Mouse (Mus musculus) embryonic facial prominence, embryonic 15.5 days (tissue): ENCODE measurements around the gene Adck1. TPM values are rescaled to one million over a fixed set of nuclear protein-coding genes. Genes with fewer than 3 reads are reported as not detected.
"Not testable (repeated sequence)": the region's sequence is repeated elsewhere in the genome, so short reads cannot be mapped to it uniquely, and the experiment has no call there.

Experiments used
- ATAC-seq: fragments of 200-750 bp; cut with Nextera tagmentation; 2 replicates; pipeline ENCODE4 v1.8.0; 2017; ENCODE audit warnings: low read depth, moderate TSS enrichment; ENCODE audit not compliant: insufficient number of reproducible peaks, low FRiP score, low TSS enrichment
- H3K27ac ChIP-seq: fragments of 300-500 bp; sonication (generic); replicated peaks from 2 replicates; pipeline ENCODE4 v1.5.1; 2015; ENCODE audit warnings: mild to moderate bottlenecking, inconsistent platforms
- H3K27me3 ChIP-seq: fragments of 300-500 bp; sonication (generic); 2 replicates; pipeline ENCODE4 v1.6.1; 2015; ENCODE audit warnings: inconsistent platforms
- H3K36me3 ChIP-seq: fragments of 300-500 bp; sonication (generic); 2 replicates; pipeline ENCODE4 v1.6.1; 2015; ENCODE audit warnings: mild to moderate bottlenecking, inconsistent platforms
- H3K4me1 ChIP-seq: fragments of 300-500 bp; sonication (generic); 2 replicates; pipeline ENCODE4 v1.6.1; 2015; ENCODE audit warnings: inconsistent platforms
- H3K4me2 ChIP-seq: fragments of 300-500 bp; sonication (generic); replicated peaks from 2 replicates; pipeline ENCODE4 v1.6.1; 2015; ENCODE audit warnings: mild to moderate bottlenecking, inconsistent platforms
- H3K4me3 ChIP-seq: fragments of 300-500 bp; sonication (generic); replicated peaks from 2 replicates; pipeline ENCODE4 v1.5.1; 2015; ENCODE audit warnings: mild to moderate bottlenecking, inconsistent platforms
- H3K9ac ChIP-seq: fragments of 300-500 bp; sonication (generic); 2 replicates; pipeline ENCODE4 v1.6.1; 2015; ENCODE audit warnings: inconsistent platforms
- H3K9me3 ChIP-seq: fragments of 300-500 bp; sonication (generic); replicated peaks from 2 replicates; pipeline ENCODE4 v1.6.1; 2016; ENCODE audit warnings: inconsistent platforms
- whole genome bisulfite sequencing: fragments of 180-500 bp; shearing (Covaris S2); methylation state at CpG from one replicate; pipeline ENCODE4 v1.1.7; 2015; 5-methylcytosine and 5-hydroxymethylcytosine counted together
- polyA plus RNA-seq: library from polyadenylated mRNA; unstranded; fragments of >200 nt; fragmentation: Nextera tagmentation; extraction: Ambion mirVana; gene quantifications from 2 replicates; pipeline ENCODE4 v1.2.1, GENCODE M21; 2015

Gene Adck1
- polyA plus RNA-seq = 19.1 and 20.0 TPM in 2 replicates

GRCm38 (mm10) chr12:88360441-88361119 lies at the start of gene Adck1:
Gene Adck1, plus strand, starts transcription at chr12:88360554.
- H3K27ac ChIP-seq = peak within 1 kb of the TSS; percentile 70
- under 1% methylated on average over 38 of the region's 38 CpGs for WGBS
- 0 out of 2 replicates have a peak, but pooled peaks cover 3% of the 10 kb centered on the region for H3K4me1 ChIP-seq
- no peaks in the 10 kb centered on the region for H3K36me3 ChIP-seq
- peak within 1 kb of the TSS; percentile 64 for H3K9ac ChIP-seq
- peak within 1 kb of the TSS; percentile 79 for H3K4me2 ChIP-seq
- H3K9me3 ChIP-seq = no peaks in the 10 kb centered on the region
- ATAC-seq = peak; percentile 88
- H3K27me3 ChIP-seq = no peaks in the 10 kb centered on the region
- peak within 1 kb of the TSS; percentile 85 for H3K4me3 ChIP-seq

DNA sequence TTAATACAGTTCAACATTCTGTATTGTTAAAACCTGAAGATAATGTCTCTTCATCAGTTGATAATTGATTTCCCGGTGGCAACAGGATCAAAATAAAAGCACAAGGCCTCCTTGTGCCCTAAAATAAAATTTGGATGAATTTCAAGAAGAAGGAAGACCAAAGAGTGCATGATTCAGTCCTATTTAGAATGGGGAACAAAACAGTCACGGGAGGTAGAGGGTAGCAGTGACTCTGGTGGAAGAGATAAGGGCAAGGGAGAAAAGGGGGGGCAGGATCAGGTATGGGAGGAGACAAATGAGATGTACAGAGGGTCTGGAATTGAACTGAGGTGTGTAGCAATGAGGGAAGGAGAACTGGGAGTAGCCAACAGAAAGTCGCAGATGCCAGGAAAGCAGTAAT lies 45.8 kb upstream of the Adck1 start:
- H3K9me3 ChIP-seq = no peaks in the 10 kb centered on the region
- no peaks in the 10 kb centered on the region for H3K4me1 ChIP-seq
- ATAC-seq = no peak
- H3K4me3 ChIP-seq = no peak overlapping the region
- no peaks in the 10 kb centered on the region for H3K36me3 ChIP-seq
- no peak overlapping the region for H3K27ac ChIP-seq
- no peak overlapping the region for H3K9ac ChIP-seq
- WGBS = 79% methylated on average over 3 of the region's 3 CpGs
- no peaks in the 10 kb centered on the region for H3K27me3 ChIP-seq
- H3K4me2 ChIP-seq = no peak overlapping the region

- ATAC-seq, H3K4me1 ChIP-seq, H3K27me3 ChIP-seq, H3K36me3 ChIP-seq, H3K9ac ChIP-seq, H3K27ac ChIP-seq, H3K4me3 ChIP-seq, H3K9me3 ChIP-seq, H3K4me2 ChIP-seq: not testable (repeated sequence)
- WGBS = 86% methylated on average over 2 of the region's 2 CpGs
These were observed 36.4 kb upstream of the Adck1 start, which contains the start of gene Gm5039 for GRCm38 (mm10) chr12:88323926-88324325. Gene Gm5039, minus strand, starts transcription at chr12:88324026.

GRCm38 (mm10) chr12:88336662-88337413 lies 23.5 kb upstream of the Adck1 start:
- not testable (repeated sequence) for H3K4me2 ChIP-seq, H3K27me3 ChIP-seq, H3K4me3 ChIP-seq, H3K9ac ChIP-seq, H3K4me1 ChIP-seq, ATAC-seq, H3K27ac ChIP-seq, H3K36me3 ChIP-seq, H3K9me3 ChIP-seq
- 65% methylated on average over 4 of the region's 4 CpGs for WGBS

DNA sequence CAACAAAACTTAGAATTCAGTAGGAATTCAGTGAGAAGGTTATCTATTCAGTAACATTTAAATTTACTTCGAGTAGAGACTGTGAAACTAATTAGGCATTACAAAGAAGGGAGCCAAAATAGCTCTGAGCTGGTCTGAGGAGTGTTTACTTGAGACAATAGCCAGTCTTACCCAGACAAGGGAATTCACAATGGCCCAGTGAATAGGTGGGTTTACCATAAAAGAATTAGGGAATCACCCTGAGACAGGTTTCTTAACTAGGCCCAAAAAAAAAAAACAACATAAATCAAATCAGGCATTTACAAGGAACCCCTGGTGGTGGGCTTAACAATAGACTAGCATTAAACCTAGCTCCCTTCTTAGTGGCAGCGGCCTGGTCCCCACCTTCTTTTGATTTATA lies 19.1 kb upstream of the Adck1 start:
- H3K9ac ChIP-seq, H3K4me1 ChIP-seq, H3K4me2 ChIP-seq, ATAC-seq, H3K27ac ChIP-seq, H3K9me3 ChIP-seq, H3K27me3 ChIP-seq, H3K36me3 ChIP-seq, H3K4me3 ChIP-seq: not testable (repeated sequence)
- WGBS = 54% methylated on average over 2 of the region's 2 CpGs

GRCm38 (mm10) chr12:88354182-88354702 lies 6.1 kb upstream of the Adck1 start:
- 18% methylated on average over 41 of the region's 41 CpGs for WGBS
- no peak for ATAC-seq
- Histone ChIP-seq H3K36me3 (no peaks in the 10 kb centered on the region), H3K27me3 (no peaks in the 10 kb centered on the region), H3K4me2 (peak overlapping the region; percentile 51), H3K27ac (no peak overlapping the region), H3K9me3 (no peaks in the 10 kb centered on the region), H3K4me3 (peak overlapping the region; percentile 32), H3K9ac (0 out of 2 replicates have a peak overlapping the region, but pooled peaks have one; percentile 1), H3K4me1 (no peaks in the 10 kb centered on the region)

DNA sequence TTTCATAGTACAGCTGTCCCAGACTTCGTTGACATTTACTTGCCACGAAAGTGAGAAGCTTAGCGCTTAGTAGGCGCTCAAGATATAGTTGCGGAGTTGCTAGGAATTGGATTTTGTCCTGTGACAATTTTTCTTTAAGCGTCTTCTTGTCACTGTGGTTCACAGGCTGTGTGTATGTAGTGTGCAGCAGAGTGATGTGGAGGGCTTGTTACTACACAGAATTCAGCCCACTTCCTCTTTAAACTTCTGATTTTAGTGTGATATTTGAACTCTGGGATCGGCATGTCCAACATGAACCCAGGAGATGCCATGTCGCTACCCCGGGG lies 729 bp downstream of the Adck1 start:
- Histone ChIP-seq H3K4me3 (peak overlapping the region; percentile 85), H3K9ac (no peak overlapping the region), H3K4me1 (0 out of 2 replicates have a peak, but pooled peaks cover 3% of the 10 kb centered on the region), H3K36me3 (no peaks in the 10 kb centered on the region), H3K4me2 (peak overlapping the region; percentile 79), H3K27ac (no peak overlapping the region), H3K27me3 (no peaks in the 10 kb centered on the region), H3K9me3 (no peaks in the 10 kb centered on the region)
- no peak for ATAC-seq
- 45% methylated on average over 9 of the region's 9 CpGs for WGBS

- no peak overlapping the region for H3K4me3 ChIP-seq
- H3K36me3 ChIP-seq = no peaks in the 10 kb centered on the region
- H3K9me3 ChIP-seq = no peaks in the 10 kb centered on the region
- H3K27ac ChIP-seq = no peak overlapping the region
- H3K27me3 ChIP-seq = no peaks in the 10 kb centered on the region
- H3K4me2 ChIP-seq = no peak overlapping the region
- no peak for ATAC-seq
- WGBS = 83% methylated on average over 4 of the region's 4 CpGs
- H3K4me1 ChIP-seq = no peaks in the 10 kb centered on the region
- H3K9ac ChIP-seq = no peak overlapping the region
These were observed 7.3 kb downstream of the Adck1 start for GRCm38 (mm10) chr12:88367673-88368072.

- 76% methylated on average over 4 of the region's 4 CpGs for WGBS
- no peak overlapping the region for H3K9ac ChIP-seq
- no peaks in the 10 kb centered on the region for H3K4me1 ChIP-seq
- no peak overlapping the region for H3K27ac ChIP-seq
- no peak overlapping the region for H3K4me2 ChIP-seq
- no peak overlapping the region for H3K4me3 ChIP-seq
- H3K27me3 ChIP-seq = no peaks in the 10 kb centered on the region
- H3K36me3 ChIP-seq = no peaks in the 10 kb centered on the region
- ATAC-seq = no peak
- no peaks in the 10 kb centered on the region for H3K9me3 ChIP-seq
These were observed 8.3 kb downstream of the Adck1 start for GRCm38 (mm10) chr12:88368618-88369017.

GRCm38 (mm10) chr12:88369690-88370089 lies 9.3 kb downstream of the Adck1 start:
- H3K36me3 ChIP-seq, H3K9me3 ChIP-seq, H3K27me3 ChIP-seq, ATAC-seq, H3K4me3 ChIP-seq, H3K9ac ChIP-seq, H3K4me2 ChIP-seq, H3K4me1 ChIP-seq, H3K27ac ChIP-seq: not testable (repeated sequence)
- 80% methylated on average over 4 of the region's 4 CpGs for WGBS

- not testable (repeated sequence) for H3K27me3 ChIP-seq, H3K4me1 ChIP-seq, H3K9ac ChIP-seq, H3K27ac ChIP-seq, H3K36me3 ChIP-seq, H3K9me3 ChIP-seq, H3K4me2 ChIP-seq, ATAC-seq, H3K4me3 ChIP-seq
- WGBS = 11% methylated on average over 1 of the region's 1 CpGs
These were observed 10.0 kb downstream of the Adck1 start for GRCm38 (mm10) chr12:88370321-88370720.
